Comparison of ENCODE assay signal across 21 mouse cellular contexts in the genomic region with DNA sequence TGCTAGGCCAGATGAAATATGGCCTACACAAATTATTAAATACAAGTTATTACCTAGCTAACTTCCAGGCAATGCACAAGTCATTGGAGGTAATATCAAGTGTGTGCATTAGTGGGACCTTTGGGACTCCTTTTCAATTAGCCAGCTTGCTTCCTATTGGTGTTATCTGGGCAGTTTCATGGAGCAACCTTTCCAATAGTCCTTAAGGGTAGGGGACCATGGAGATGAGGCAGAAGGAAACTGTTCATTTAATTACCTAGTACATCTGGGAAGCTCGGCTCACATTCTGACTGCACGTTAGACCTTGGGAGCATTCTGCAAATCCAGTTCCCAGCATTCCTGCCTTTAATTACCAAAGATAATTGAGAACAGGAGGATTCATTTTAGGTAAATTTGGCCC. TPM values are rescaled to one million over a fixed set of nuclear protein-coding genes. Genes with fewer than 3 reads are reported as not detected.
"Had no signal": no experiment of that assay in that cellular context is flagged by ENCODE, and none has a peak within 500 bp of the region (broad histone marks: within the 10 kb centered on the region; RNA-seq: fewer than 3 reads in every experiment).

No protein-coding gene starts in this region.

- DNase-seq: kidney, adult 2 months; kidney, postnatal 36 days; left cerebral cortex, postnatal 4 days; lung, adult 18-20 months; lung, postnatal 10 days; lung, postnatal 36 days; retina, postnatal 1 day; right cerebral cortex, postnatal 25 days; spleen, adult 18-20 months; thymus, postnatal 25 days had no signal

- ATAC-seq: intestine, postnatal 0 days; liver, embryonic 12.5 days; midbrain, embryonic 13.5 days had no signal

- H3K27me3 ChIP-seq: limb, embryonic 12.5 days; limb, embryonic 15.5 days; liver, embryonic 12.5 days; liver, embryonic 15.5 days; lung, embryonic 15.5 days; megakaryocyte, embryonic 14.5 days; midbrain, embryonic 13.5 days; stomach, embryonic 15.5 days had no signal

- H3K27ac ChIP-seq: kidney, postnatal 0 days; limb, embryonic 12.5 days; limb, embryonic 15.5 days; liver, embryonic 12.5 days; liver, embryonic 15.5 days; lung, embryonic 15.5 days; midbrain, embryonic 10.5 days; midbrain, embryonic 13.5 days; stomach, embryonic 15.5 days had no signal

- H3K9ac ChIP-seq: limb, embryonic 12.5 days; limb, embryonic 15.5 days; liver, embryonic 12.5 days; liver, embryonic 15.5 days; lung, embryonic 15.5 days; midbrain, embryonic 13.5 days; stomach, embryonic 15.5 days had no signal

- H3K36me3 ChIP-seq: limb, embryonic 12.5 days; limb, embryonic 15.5 days; liver, embryonic 12.5 days; liver, embryonic 15.5 days; lung, embryonic 15.5 days; midbrain, embryonic 10.5 days; stomach, embryonic 15.5 days had no signal

- H3K4me2 ChIP-seq: limb, embryonic 12.5 days; limb, embryonic 15.5 days; liver, embryonic 12.5 days; liver, embryonic 15.5 days; lung, embryonic 15.5 days; midbrain, embryonic 13.5 days; stomach, embryonic 15.5 days had no signal

- H3K4me3 ChIP-seq: limb, embryonic 12.5 days; limb, embryonic 15.5 days; liver, embryonic 12.5 days; liver, embryonic 15.5 days; lung, embryonic 15.5 days; megakaryocyte, embryonic 14.5 days; midbrain, embryonic 10.5 days; midbrain, embryonic 13.5 days; stomach, embryonic 15.5 days had no signal

- H3K9me3 ChIP-seq: limb, embryonic 12.5 days; limb, embryonic 15.5 days; liver, embryonic 12.5 days; liver, embryonic 15.5 days; lung, embryonic 15.5 days; midbrain, embryonic 10.5 days; midbrain, embryonic 13.5 days; stomach, embryonic 15.5 days had no signal

- H3K4me1 ChIP-seq: limb, embryonic 12.5 days; limb, embryonic 15.5 days; liver, embryonic 12.5 days; liver, embryonic 15.5 days; lung, embryonic 15.5 days; megakaryocyte, embryonic 14.5 days; midbrain, embryonic 13.5 days; stomach, embryonic 15.5 days had no signal

RNA-seq across cellular contexts. Expression of gene Slc16a14, which starts 30.5 kb away (rescaled TPM):
- polyA plus RNA-seq: liver, embryonic 15.5 days had no signal
